Mouse (Mus musculus) right cerebral cortex, postnatal 14 days (tissue): ENCODE measurements around the gene Kctd8.
"Not testable (repeated sequence)": the region's sequence is repeated elsewhere in the genome, so short reads cannot be mapped to it uniquely, and the experiment has no call there.

ENCODE experiments used
- DNase-seq: peaks from one replicate; pipeline ENCODE4 v3.0.0; 2022

The Kctd8 gene

DNA sequence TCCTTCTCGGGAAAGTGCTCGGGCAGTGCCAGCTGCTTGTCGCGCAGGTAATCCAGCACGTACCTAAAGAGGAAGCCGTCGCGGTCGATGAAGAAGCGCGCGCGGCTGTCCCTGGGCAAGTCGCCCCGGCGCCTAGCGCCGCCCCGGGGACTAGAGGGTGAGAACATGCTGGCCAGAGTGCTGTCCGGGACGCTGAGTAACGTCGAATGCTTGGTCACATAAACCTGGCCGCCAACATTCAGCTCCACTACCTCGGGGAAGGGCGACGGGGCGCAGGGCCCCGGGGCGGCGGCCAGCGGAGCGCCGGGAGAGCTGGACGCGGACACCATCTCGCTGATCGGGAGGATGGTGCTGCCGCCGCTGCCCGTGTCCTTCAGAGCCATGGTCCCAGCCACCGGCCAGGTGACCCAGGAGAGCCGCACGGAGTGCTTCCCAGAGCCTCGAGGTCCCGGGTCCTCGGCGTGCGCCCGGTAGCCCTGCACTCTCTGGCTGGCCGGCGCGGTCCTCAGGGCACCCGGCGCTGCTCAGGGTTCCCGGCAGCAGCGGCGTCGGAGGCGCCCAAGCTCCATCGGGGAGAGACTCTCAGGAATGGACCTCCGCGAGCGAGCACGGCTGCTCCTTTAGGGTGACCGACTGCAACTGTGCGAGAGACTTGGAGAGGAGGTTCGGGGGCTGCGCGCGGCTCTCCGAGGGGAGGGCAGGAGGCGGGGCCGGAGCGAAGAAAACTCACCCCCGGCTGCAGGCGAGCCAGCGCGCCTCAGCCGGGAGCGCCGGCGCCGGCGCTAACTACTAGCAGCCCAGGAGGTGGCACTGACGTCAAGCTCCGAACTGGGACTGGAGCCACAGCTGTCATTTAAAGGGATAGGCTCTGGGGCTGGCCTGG, at the start of gene Kctd8:
Gene Kctd8 (minus strand): TSS at position 761 of the 883 bp plus-strand sequence.
- peak; percentile 62 for DNase-seq

- DNase-seq = no peak
Observed at GRCm38 (mm10) chr5:69379072-69379471, 37.6 kb upstream of the Kctd8 start.

DNA sequence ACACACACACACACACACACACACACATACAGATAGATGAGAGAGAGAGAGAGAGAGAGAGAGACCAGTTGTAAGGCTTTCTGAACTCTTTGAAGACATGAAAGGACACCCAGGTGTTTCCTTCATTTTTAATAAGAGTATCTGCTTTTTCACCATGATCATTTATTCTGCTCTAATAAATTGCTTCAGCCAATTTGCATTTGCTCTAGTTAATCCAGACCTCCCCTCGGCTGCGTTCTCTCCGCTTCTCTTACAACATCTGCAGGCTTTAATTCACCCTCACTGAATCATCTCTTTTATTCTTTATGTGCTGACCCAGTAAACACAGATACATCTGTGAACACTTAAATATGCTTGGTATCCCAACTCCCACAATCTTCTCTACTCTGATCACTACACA, 9.1 kb upstream of the Kctd8 start:
- DNase-seq = no peak

GRCm38 (mm10) chr5:69340102-69340918, 1.2 kb downstream of the Kctd8 start:
- DNase-seq = peak; percentile 51

- no peak for DNase-seq
Observed at GRCm38 (mm10) chr5:69339623-69339970, 1.9 kb downstream of the Kctd8 start.

DNA sequence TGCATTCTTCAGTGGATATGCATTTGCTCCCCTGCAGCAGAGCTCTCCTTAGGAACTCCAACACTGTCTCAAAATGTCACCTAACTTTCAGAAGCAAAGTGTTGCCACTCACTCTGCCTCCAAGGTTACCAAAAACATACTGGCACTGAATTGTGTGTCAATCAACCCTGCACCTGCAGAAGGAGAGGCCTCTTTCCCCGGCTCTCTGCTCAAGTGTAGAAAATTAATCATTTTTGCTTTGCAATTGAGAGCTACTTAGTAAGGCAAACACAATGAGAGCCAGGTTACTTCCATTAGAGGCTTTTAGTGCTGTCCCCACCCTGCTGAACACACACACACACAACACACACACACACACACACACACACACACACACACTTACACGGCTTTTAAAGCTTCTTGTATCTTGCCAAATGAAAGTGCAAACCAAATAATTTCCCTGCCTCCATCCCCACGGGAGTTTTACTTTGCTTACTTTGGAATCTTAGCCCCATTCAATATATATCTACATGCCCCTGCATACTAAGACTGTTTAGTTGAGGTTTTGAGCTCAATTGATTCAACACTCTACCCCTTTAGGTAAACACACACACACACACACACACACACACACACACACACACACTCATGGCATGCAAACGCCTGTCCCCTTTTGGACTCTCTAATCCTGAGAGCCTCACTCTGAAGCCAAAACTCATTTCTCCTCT, 2.4 kb downstream of the Kctd8 start:
- no peak for DNase-seq

DNA sequence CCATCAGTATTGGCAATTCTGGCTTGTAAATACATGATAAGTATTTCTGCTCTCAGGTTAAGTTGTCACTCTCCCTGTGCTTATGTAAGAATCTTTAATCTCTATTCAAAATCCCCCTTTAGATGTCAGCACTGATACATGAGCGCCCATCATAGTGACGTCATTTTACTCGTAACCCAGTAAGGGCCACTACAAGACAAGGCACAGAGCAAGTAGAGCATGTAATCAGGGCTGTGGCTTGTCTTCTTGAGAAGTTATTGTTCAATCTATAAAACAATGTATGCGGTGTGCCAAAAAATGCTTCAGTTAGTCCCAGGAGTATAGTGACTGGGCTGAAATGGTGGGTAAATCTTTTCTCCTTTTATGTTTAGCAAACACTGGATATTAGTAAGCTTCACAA, 13.9 kb downstream of the Kctd8 start:
- no peak for DNase-seq

GRCm38 (mm10) chr5:69324566-69325230, 16.8 kb downstream of the Kctd8 start:
- DNase-seq = no peak

DNA sequence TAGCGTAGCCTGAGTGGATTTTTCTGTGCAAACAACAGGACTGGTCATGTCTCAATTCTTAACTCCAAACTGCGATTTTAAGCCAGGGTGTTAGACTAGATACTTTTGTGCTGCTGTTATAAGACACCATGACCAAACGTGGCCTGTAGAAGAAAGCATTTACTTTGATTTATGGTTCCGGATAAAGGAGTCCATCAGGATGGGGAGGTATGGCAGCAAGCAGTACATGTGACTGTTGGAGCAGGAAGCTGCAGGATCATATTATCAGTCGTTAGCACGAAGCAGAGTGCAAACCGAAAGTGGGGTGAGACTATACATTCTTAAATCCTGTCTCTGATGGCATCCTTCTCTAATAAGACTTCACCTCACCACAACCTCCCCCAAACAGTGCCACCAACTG, 28.9 kb downstream of the Kctd8 start:
- DNase-seq = no peak

GRCm38 (mm10) chr5:69301665-69302064, 39.8 kb downstream of the Kctd8 start:
- no peak for DNase-seq

GRCm38 (mm10) chr5:69292353-69292752, 49.1 kb downstream of the Kctd8 start:
- no peak for DNase-seq

- no peak for DNase-seq
Observed at GRCm38 (mm10) chr5:69284359-69284758, 57.1 kb downstream of the Kctd8 start.

- DNase-seq = no peak
Observed at GRCm38 (mm10) chr5:69252366-69252765, 89.1 kb downstream of the Kctd8 start.

- DNase-seq = no peak
Observed at GRCm38 (mm10) chr5:69241931-69242330, 99.5 kb downstream of the Kctd8 start.

DNA sequence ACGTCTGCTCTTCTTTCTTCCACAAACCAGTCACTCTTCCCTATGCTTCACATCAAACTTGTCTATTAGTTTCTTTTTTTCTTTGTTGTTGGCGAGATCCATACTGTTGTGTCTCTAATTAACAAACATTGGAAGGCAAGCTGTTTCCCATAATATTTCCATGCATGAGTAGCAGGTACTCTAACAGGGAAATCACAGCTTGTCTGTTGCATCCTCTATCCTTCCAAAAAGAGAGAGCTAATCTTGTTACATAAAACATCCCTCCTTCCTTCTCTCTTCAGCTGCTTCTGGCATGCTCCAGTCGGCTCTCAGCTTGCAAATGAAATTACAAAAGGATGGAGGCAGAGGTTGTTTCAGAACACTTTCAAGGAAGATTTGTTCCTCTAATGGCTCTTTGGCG, 107.9 kb downstream of the Kctd8 start:
- no peak for DNase-seq

DNA sequence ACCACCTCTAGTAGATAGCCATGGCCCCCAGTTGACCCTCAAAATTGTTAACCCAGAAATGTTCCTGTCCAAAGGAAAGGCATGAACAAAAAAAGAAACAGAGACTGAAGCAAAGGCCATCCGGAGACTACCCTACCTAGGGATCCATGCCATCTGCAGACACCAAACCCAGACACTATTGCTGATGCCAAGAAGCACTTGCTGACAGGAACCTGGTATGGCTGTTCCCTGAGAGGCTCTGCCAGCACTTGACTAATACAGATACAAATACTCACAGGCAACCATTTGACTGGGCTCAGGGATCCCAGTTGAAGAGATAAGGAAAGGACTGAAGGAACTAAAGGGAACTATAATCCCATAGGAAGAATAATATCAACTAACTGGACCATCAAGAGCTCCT, 109.8 kb downstream of the Kctd8 start:
- DNase-seq = not testable (repeated sequence)

- DNase-seq = no peak
Observed at GRCm38 (mm10) chr5:69227147-69227546, 114.3 kb downstream of the Kctd8 start.

DNA sequence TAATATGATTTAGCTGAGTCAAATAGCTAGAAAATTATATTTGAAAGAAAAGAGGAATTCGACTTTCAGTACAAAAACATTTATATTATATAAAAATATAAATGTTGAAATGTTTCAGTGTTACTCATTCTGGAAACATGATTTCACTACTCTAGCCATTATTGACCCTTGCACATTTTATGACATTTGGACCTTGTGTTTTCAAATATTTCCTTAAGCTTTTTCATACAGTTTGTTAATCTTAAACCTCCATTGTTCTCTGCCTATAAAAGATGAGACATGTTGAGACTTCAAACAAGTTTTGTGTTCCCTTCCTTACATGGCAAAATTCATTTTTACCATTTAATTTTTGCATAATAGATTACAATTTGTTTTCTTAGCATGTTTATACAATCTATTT, 118.9 kb downstream of the Kctd8 start:
- no peak for DNase-seq

DNA sequence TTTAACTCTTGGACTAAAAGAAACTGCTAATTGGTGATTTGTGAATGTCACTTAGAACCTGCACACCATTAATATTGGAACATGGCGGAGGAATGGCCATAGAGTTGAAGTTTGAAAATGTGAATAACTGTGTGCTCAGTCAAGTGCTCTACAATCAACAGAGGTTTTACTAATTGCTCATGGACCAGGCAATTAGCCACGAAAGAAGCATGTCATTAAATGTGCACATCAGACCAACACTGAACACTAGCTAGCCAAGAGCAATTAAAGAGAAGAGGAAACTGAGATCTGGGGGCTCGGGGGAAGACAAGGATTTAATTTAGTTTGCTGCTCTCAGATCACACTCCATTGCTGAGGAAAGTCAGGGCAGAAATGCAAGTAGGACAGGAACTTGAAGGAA, 126.3 kb downstream of the Kctd8 start:
- DNase-seq = no peak

GRCm38 (mm10) chr5:69209401-69209800, 132.1 kb downstream of the Kctd8 start:
- DNase-seq = no peak

GRCm38 (mm10) chr5:69207713-69208112, 133.8 kb downstream of the Kctd8 start:
- no peak for DNase-seq

DNA sequence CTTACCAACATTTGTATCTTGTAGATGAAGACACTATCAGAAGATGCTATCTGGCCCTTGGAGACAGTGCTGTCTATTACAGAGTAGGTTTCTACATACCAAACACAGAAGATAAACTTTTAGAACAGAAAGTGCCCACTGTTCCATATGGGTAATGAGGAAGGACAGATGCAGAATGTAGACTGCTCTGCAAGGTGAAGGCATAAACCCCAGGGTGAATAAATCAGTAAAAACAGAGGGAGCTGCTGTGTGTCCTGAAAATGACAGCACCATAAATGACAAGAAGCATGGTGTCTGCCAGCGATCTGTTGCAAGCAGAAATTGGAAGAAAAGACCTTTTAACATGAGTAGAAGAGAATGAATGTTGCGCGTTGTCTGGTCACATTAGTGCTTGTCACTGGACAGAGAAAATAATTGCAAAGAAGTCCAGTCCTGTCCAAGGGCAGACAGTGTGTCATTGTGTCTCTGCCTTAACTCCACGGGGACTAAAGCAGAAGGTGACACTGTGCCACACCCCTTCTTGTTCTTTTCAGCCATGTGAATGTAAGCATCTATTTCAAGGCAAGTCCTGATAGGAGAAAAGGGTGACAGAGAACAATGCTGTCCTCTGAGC, 181.5 kb downstream of the Kctd8 start:
- no peak for DNase-seq
